Mouse (Mus musculus) adrenal gland, adult 2 months (tissue): ENCODE results near the gene Olfr1239. TPM values are rescaled to one million over a fixed set of nuclear protein-coding genes. Genes with fewer than 3 reads are reported as not detected.

ENCODE experiments used
- DNase-seq: peaks from one replicate; pipeline ENCODE4 v3.0.0; 2021
- long read RNA-seq: library from polyadenylated mRNA; stranded (forward); transcript quantifications from one replicate; pipeline ENCODE4 v2.0.0, GENCODE M21; 2021
- polyA plus RNA-seq: library from polyadenylated mRNA; depleted of rRNA; stranded (reverse); fragments of >200 nt; gene quantifications from 2 replicates; pipeline ENCODE4 v1.2.3, GENCODE M21; 2012; rRNA removed
- total RNA-seq, 2 experiments: library from RNA; stranded (reverse); gene quantifications; 2 replicates each; pipeline ENCODE4 v1.2.3; 2021

Olfr1239 gene
- total RNA-seq: not detected
- polyA plus RNA-seq: not detected in 2 replicates
- long read RNA-seq: 0 reads

DNA sequence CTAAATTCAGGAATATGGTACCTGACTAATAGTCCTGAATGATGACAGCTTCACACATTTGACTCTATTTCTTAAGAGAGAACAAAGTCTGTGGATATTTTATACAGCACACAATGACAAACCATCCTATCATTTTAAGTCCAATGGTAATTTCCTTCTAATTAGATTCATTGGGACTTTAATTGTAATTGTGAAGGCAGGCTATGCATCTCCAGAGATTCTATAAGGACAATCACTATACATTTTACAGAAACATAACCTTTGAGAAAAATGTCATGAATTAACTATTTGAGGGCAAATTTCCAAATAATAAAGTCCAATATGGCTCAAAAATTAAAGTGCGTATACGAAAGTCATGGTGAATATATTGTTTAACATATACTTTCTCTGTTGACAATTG is at the start of gene Olfr1239:
TSS of gene Olfr1239 (minus strand) at position 101 of the 400 bp plus-strand sequence.
- DNase-seq: no peak

DNA sequence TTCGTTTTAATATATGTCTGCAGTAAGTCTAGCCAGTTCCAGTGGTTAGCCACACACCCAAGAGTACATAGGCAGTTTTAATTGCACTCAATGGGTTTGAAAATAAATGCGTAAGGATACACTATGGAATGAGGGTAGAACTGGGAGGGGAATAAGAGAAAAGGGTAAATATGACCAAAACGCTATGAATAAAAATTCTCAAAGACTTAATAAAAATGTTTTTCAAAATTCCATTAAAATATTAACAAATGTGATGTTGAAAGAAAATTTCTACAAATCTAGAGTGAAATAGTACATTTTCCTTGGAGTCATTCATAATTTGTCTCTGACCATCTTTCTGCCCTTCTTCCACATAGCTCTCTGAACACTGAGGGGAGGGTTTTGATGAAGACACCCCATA is 22.7 kb upstream of the Olfr1239 start, which contains the start of gene Olfr1240:
TSS of gene Olfr1240 (minus strand) at position 101 of the 400 bp plus-strand sequence.
- DNase-seq: no peak

DNA sequence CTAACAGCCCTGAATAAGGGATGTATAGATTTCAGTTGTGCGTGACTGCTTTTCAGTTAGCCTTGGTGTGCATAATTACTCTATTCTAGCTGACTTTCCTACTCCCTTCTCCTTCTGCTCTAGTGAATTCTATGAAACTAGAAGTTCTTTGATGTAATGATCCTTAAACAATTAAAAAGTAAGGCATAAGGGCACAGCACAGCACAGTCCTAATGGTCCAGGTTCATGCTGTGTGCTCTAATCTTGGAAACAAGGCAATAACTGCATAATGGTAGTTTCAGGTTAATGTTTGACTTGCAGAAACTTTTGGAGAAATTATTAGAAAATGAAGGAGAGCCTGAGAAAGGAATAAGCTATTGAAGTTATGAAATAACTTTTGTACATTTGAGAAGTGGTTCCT is 5.7 kb downstream of the Olfr1239 start:
- no peak for DNase-seq

DNA sequence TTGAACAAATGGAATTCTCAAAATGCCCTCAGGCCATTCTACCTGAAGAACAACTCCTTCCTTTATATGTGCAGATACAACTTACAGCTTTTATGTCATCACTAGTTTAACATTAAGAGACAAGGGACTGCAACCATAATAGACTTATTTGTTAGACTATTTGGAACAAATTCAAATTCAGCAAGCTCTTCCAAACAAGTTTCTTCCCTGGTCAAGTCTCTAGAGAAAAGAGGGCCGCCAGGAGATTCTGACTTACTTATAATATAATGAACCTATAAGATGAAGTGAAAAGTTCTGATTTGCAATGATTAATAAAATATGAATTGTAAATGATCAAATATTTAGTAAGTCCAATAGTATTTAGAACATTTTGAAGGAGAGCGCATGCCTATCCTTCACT is 10.6 kb downstream of the Olfr1239 start, which contains the start of gene Olfr1238:
TSS of gene Olfr1238 (minus strand) at position 101 of the 400 bp plus-strand sequence.
- DNase-seq: no peak

DNA sequence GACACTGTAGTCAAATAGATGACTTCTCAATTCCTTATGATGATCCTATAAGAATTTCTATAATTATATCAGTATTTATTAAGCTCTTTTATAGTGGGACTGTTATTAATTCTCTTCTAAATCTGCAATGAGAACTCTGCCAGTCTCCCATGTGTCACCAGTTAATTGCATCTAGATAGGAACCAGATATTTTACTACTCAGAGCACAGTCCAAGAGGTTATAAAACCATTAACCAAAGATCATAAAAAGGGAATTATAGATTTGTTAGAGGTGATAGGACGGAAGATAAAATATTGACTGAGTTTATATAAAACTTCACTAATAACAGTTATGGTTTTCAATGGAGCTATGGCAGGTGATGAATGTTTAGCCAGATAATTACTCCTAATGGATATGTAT is 19.3 kb downstream of the Olfr1239 start:
- DNase-seq: no peak

Other genes starting within 250 kb of the Olfr1239 start
- not detected for gene Olfr1225, start 245.7 kb downstream of the Olfr1239 start, total RNA-seq
- gene Olfr1225, start 245.7 kb downstream of the Olfr1239 start, polyA plus RNA-seq: not detected in 2 replicates
- gene Olfr1226, start 220.4 kb downstream of the Olfr1239 start, total RNA-seq: not detected
- gene Olfr1226, start 220.4 kb downstream of the Olfr1239 start, polyA plus RNA-seq: not detected in 2 replicates
- gene Olfr1228, start 166.3 kb downstream of the Olfr1239 start, total RNA-seq: not detected
- gene Olfr1228, start 166.3 kb downstream of the Olfr1239 start, polyA plus RNA-seq: not detected in 2 replicates
- not detected for gene Olfr1229, start 132.4 kb downstream of the Olfr1239 start, total RNA-seq
- not detected in 2 replicates for gene Olfr1229, start 132.4 kb downstream of the Olfr1239 start, polyA plus RNA-seq
- gene Olfr1230, start 123.1 kb downstream of the Olfr1239 start, total RNA-seq: not detected
- not detected in 2 replicates for gene Olfr1230, start 123.1 kb downstream of the Olfr1239 start, polyA plus RNA-seq
- not detected for gene Olfr1231, start 113.3 kb downstream of the Olfr1239 start, total RNA-seq
- gene Olfr1231, start 113.3 kb downstream of the Olfr1239 start, polyA plus RNA-seq: not detected in 2 replicates
- not detected for gene Olfr1232, start 90.7 kb downstream of the Olfr1239 start, total RNA-seq
- not detected in 2 replicates for gene Olfr1232, start 90.7 kb downstream of the Olfr1239 start, polyA plus RNA-seq
- not detected for gene Olfr1233, start 78.0 kb downstream of the Olfr1239 start, total RNA-seq
- gene Olfr1233, start 78.0 kb downstream of the Olfr1239 start, polyA plus RNA-seq: not detected in 2 replicates
- gene Olfr1234, start 55.5 kb downstream of the Olfr1239 start, total RNA-seq: not detected
- not detected in 2 replicates for gene Olfr1234, start 55.5 kb downstream of the Olfr1239 start, polyA plus RNA-seq
- not detected for gene Olfr1238, start 10.7 kb downstream of the Olfr1239 start, total RNA-seq
- gene Olfr1238, start 10.7 kb downstream of the Olfr1239 start, polyA plus RNA-seq: not detected in 2 replicates
- not detected for gene Olfr1240, start 22.6 kb upstream of the Olfr1239 start, total RNA-seq
- not detected in 2 replicates for gene Olfr1240, start 22.6 kb upstream of the Olfr1239 start, polyA plus RNA-seq
- gene Olfr1241, start 66.7 kb upstream of the Olfr1239 start, total RNA-seq: not detected
- gene Olfr1241, start 66.7 kb upstream of the Olfr1239 start, polyA plus RNA-seq: not detected in 2 replicates
- not detected for gene Olfr1242, start 77.9 kb upstream of the Olfr1239 start, total RNA-seq
- not detected in 2 replicates for gene Olfr1242, start 77.9 kb upstream of the Olfr1239 start, polyA plus RNA-seq
- not detected for gene Olfr1243, start 111.1 kb upstream of the Olfr1239 start, total RNA-seq
- not detected in 2 replicates for gene Olfr1243, start 111.1 kb upstream of the Olfr1239 start, polyA plus RNA-seq
- gene Olfr1245, start 158.0 kb upstream of the Olfr1239 start, total RNA-seq: not detected
- not detected in 2 replicates for gene Olfr1245, start 158.0 kb upstream of the Olfr1239 start, polyA plus RNA-seq
- not detected for gene Olfr1246, start 172.8 kb upstream of the Olfr1239 start, total RNA-seq
- not detected in 2 replicates for gene Olfr1246, start 172.8 kb upstream of the Olfr1239 start, polyA plus RNA-seq
- gene Olfr1247, start 193.7 kb upstream of the Olfr1239 start, total RNA-seq: not detected
- gene Olfr1247, start 193.7 kb upstream of the Olfr1239 start, polyA plus RNA-seq: not detected in 2 replicates
- not detected for gene Olfr1248, start 197.8 kb upstream of the Olfr1239 start, total RNA-seq
- gene Olfr1248, start 197.8 kb upstream of the Olfr1239 start, polyA plus RNA-seq: not detected in 2 replicates
- not detected for gene Olfr1249, start 214.6 kb upstream of the Olfr1239 start, total RNA-seq
- not detected in 2 replicates for gene Olfr1249, start 214.6 kb upstream of the Olfr1239 start, polyA plus RNA-seq
- gene Olfr1250, start 241.1 kb upstream of the Olfr1239 start, total RNA-seq: not detected
- gene Olfr1250, start 241.1 kb upstream of the Olfr1239 start, polyA plus RNA-seq: not detected in 2 replicates